Mouse (Mus musculus) urinary bladder, postnatal 36 days (tissue): Measurements from ENCODE around the gene Spo11.

Experiments used
- DNase-seq, 2 experiments: peaks; one replicate each; pipeline ENCODE4 v3.0.0; 2022; ENCODE audit warnings: low spot score in 2 of 2, mixed read lengths in 1 of 2

Gene Spo11

DNA sequence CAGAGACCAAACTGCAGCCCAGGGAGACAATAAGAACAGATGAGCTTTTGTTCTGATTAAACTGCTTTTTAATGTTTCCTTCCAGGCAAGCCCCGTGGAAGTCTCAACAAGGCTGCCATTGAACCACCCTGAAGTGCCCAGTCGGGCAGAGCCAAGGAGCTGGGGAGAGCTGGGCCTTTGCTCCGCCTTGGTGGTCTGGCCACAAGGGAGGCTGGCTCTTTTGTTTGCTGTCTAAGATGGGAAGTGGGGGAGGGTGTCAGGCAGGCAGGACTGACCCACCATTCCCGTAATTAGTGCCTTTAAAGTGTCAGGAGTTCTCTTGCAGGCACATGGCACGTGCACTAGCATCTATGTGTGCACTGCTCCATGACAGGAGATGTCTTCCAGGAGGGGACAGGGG is 18.9 kb upstream of the Spo11 start:
- no peak for DNase-seq

DNA sequence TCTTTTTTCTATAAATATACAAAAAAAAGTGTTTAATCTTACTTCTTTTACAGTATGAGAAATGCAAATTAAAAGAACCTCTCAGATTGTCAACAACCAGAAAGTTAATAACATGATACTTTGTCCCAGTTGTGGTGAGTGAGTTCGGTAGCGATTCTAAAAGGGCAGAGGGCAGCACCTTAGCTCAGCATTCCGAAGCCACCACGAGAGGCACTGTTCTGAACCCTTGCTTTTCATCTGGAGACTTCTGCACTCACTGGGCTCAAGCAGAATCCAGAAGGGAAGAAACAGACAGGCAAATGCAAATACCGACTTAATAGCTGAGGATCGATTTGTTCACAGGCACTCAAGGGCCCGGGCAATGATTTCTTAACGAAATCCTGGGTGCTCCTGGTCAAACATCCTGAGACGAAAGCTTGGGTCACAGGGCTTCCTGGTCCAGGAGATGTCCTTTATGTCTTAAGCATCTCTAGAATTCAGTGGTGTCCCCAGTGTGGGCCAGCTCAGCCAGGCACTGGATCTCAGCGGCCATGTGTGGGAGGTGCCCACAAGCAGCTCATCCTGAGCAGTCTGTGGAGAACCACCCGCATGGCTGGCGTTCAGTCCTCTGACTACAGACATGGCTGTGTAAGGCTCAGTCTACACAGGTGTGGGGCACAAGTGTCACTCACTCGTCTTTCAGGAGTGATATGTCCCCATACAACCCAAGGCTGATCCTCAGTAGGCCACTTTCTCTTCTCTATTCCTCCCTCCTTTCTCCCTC is 18.3 kb upstream of the Spo11 start:
- DNase-seq: no peak

DNA sequence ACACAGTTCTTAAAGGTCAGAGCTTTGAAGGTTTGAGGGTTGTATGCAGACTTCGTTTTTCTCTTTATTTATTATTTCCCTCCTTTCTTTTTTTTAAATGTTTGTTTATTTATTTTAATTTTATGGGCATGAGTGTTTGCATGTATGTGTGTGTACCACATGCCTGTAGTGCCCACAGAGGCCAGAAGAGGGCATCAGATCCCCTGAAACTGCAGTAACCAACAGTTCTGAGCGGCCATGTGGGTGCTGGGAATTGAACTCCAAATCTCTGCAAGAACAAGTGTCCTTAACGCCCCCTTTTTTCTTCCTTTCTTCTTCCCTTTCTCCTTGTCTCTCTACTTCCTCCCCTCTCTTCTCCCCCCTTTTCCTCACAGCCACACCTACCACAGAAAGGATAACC is 17.1 kb upstream of the Spo11 start:
- DNase-seq: no peak

DNA sequence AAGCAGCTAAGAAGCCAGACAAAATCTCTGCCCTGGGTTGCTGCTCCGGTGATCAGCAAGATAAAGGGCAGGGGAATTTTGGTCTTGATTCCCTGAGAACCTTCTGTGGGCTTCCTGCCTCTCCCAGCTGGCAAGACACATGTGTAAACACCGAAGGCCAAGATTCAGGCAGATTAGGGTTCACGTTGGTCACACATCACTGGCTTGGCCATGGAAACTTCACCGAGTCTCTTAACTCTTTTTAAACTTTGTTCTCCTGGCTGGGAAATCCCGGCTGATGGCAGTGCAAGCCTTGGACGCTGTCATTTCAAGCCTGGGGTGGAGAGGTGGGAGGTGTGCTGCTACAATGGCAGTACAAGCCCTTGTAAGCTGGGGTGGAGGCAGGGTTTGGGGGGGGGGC is 16.3 kb upstream of the Spo11 start:
- no peak for DNase-seq

DNA sequence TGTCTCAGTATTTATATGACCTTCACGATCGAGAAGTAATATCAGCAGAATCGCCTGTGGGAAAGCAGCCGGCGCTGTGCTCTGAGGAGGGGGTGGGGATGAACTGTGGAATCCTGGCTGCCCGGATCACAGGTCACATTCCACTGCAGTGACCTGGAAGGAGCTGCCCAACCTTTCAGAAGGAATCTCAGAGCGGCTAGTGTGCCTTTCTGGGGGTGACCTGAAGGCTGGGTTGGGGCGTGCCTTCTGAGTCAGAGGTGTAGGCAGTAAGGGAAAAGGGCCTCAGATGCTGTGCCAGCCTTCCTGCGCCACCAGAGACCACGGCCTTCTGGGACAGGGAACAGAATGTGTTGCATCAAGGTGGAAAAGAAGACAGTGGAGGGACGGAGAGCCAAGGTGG is 12.3 kb upstream of the Spo11 start:
- no peak for DNase-seq

DNA sequence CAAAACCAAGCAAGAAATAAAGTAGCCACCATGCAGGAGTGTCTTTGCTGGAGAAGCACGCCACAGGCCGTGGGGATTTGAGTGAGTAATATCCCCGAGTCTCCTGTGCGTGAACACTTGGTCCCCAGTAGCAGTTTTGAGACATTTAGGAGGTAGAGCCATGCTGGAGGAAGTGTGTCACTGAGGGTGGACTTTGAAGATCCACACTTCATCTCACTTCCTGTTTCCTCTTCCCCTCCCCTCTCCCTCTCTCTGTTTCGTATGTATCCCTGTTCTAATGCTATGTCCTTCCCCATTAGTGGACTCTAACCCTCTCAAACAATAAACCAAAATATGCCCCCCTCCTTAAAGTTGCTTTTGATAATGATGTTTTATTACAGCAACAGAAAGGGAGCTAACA is 11.0 kb upstream of the Spo11 start:
- DNase-seq: no peak

DNA sequence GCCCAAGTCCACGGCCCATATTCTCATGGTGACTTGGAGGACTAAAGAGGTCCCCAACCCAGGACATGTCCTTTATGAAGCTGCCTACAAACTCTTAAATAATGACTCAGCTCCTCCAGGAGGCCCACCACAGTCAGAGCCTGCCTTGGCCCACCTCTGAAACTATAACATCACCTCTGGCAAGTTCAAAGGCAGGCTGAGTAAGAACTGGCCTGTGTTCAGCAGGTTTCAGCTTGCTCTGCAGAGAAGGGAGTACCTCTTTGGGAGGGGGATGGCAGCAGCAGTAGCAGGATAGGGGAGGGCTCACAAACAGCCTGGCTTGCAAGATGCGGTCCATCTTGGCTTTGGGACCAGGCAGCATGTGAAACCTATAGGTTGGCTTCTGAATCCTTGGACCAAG is 5.6 kb upstream of the Spo11 start:
- DNase-seq: no peak

DNA sequence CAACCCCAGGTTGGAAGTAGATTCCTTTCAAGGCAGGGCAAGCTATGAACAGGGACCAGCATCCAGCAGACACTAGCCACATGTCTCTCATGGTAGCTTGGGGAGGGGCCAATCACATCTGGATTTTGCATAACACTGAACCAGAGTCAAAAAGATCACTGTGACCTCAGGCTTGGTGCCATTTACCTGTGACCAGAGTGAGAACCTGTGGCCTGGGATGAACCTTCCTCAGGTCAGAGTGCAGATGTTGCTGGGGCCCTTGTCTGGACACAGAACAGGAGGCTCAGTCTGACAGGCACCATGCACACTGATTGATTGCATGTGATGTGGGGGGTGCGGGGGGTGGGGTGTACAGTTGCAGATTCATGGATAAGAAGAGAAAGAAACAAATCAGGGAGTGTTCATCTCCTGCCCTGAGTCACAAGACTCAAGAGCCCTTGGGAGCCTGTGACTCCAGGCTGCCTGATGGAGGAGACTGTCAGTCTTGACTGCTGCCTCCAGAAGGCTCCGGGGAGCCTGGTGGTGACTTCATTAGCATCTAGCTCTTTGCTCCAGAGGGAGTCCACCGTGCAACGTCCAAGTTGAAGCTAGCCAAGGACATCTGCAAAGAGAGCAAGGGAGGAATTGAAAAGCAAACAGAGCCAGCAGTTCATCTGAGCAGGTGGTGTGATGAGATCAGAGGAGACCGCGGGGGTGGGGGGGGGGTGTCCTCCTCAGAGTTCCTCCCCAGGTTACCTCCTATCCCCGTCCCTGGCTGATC is 3.5 kb upstream of the Spo11 start:
- no peak for DNase-seq

DNA sequence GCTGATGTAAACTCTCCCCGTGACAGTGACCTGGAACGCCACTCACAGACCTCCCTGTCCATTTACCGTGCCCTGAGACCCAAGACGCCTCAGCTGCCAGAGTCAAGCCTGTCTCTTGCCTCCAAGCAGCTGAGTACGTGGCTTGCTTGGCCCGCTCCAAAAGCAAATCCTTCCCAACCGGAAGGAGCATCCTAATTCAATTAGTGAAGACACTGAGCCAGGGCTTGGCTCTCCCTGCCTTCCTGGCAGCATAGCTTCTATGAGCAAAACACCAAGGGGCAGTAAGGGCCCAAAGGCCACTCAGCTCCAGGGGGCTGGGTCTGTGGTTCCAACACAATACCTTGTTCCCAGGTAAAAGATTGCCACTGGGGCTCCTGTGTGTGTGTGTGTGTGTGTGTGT is 2.8 kb upstream of the Spo11 start:
- no peak for DNase-seq

DNA sequence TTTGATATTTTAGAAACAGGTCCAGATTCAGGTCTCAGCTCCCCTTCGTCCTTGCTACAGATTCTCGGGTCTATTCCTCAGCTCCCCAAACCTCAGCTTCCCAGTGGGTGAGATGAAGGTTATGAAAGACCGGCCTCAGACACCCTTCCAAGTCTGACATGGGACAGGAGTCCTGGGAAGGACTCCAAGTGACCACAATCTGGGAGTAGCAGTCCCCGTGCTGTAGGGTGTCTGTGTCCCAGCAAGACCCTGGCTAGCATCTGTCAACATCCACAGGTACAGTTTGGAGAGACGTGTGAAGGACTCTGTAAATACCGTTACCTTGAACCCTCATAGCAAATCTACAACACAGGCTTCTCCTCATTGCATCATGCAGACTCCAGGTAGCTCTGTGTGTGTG is 2.3 kb upstream of the Spo11 start:
- no peak for DNase-seq

DNA sequence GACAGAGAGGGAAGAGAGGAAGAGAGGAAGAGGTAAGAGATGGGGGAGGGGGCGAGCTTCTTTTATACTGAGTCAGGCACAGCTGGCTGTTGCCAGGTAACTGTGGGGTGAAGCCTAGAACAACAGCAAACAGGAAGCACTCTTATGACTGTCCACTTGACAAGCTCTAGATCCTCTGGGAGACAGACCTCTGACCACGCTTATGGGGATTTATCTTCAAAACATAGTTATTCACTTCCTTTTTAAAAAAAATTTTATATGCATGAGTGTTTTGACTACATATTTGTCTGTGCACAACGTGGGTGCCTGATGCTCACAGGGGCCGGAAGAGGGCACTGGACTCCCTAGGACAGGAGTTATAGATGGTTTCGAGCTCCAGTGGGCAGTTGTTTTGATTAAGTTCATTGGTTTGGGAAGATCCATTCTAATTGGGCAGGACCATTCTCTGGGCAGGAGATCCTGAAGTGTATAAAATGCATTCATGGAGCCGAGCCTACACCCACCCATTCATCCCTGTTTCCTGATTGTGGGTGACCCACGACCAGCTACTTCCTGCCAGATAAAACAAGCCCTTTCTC is 750 bp upstream of the Spo11 start:
- no peak for DNase-seq

DNA sequence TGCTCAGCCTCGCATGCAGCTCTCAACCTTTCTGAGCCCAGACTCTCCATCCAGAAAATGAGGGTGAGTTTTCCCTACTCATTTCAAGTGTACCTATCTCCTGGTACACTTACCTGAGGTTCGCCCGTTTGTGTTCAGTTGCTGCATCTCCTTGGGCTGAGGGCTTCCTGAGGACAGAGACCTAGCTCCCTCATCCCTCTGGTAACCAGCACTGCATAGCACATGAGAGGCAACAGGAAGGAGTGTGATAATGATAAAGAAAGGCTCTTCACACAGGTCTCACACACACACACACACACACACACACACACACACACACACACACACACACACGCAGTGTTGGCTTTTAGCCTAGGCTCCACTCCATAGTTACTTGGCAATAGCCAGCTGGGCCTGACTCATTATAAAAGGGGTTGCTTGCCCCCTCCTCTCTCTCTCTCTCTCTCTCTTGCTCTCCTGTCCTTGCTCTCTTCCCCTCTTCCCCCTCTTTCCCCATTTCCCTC is 682 bp downstream of the Spo11 start:
- DNase-seq: no peak

DNA sequence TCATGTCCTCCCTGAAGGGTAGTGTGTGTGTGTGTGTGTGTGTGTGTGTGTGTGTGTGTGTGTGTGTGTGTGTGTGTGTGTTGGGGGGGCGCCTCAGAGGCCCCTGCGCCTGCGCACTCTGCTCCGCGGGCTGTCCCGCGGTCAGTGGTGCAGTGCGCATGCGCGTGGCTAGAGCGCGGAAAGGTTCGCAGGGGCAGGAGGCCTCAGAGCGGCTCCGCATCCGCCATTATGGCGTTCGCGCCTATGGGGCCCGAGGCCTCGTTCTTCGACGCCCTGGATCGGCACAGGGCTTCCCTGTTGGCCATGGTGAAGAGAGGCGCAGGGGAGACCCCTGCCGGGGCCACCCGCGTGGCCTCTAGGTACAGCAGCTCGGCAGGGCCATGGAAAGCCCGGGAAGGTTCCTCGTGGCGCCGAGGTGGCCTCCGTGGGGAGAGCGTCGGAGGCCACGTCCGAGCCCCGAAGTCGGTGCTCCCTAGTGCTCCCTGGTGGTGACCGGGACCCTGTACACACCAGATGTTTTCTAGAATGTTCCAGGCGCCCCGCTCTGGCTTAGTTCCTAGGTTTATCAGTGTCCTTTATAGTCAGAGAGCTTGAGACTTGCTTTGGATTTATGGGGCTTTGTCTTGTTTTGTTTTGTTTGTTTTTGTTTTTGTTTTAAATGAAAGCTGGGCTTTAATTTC is 2.3 kb downstream of the Spo11 start:
- no peak for DNase-seq

DNA sequence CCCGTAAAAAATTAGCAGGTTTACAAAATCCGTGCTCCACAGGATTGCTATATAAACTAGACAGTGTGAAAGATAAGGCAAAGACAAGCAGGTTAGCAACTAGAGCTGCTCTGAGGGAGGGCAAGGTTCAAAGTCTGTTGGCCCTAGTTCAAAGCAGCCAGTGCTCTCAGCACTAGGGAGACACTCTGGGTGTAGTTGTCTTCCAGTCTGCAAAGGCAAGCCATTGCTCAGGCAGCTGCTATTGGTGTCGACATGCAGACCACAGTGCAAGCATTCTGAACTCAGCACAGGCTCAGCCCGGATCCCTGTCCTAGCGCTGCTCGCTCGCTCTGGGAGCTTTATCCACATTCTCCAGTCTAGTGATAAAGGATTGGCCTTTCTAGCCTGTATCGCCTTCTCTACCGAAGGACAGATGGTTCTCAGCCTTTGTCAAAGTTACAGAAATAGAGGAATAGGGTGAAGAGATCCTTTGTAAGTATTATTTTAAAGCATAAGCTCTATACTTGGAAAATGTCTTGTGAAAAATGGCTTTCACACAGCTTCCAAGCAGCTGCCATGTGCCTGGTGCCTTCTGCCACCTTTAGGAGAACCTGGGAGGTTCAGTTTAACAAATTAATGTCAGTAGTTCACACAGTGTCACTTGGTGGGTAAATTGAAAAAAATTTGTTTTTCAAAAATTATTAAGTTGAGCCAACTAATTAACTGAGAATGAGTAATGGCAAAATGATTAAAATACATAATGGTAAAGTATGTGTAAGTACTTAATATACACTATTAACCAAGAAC is 5.5 kb downstream of the Spo11 start:
- no peak for DNase-seq

DNA sequence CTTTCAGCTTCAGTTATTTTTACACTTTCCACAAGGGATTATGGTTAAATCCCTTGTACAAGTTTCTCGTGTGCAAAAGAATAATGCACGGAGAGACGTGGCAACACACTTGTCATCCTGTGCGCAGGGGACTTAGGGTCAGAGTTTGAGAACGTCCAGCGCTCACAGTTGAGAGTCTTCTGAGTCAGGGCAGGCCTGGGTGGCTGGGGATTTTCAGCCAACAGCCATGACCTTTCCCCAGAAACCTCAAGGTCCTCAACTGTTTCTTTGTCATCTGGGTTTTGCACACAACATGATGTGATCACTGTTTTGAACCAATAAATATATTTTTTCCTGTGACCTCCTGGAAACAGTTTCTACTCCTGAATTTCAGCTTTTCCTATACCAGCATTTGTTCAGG is 12.7 kb downstream of the Spo11 start:
- no peak for DNase-seq

DNA sequence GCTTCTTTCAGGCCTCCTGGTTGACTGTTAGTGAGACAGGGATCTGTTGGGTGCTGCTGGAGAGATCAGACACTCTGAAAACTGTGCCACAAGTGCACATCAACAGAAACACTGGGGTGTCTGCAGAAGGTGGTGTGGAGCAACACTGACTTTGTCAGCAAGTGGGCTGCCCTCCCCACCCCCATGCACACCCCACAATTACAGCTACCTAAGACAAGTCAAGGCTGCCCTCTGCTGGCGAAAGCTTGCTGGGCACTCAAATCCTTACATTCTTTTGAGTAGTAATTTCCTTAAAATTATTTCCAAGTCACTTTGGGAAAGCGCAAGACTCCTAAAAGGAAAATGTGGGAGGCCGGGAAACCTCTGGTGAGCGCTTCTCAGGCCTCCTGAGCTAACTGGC is 18.7 kb downstream of the Spo11 start:
- DNase-seq: peak; percentile 50 to 59

DNA sequence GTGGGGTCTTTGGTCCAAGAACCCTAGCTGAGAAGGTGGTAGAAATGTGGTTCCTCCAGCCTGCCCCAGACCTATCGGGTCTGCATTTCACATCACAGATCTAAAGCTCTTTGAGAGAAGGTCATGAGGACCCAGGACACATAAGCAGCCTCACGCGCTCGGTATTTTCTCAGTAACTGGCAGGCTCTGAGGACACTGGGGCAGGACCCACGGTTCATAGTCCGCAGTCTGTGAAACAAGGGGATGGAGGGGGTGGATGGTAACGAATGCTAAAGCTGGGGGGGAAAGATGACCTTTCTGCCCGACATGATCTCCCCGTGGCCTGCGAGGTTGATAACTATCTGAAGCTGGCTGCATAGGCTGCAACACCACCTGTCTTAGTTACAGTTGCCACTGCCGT is 20.2 kb downstream of the Spo11 start:
- DNase-seq: no peak

DNA sequence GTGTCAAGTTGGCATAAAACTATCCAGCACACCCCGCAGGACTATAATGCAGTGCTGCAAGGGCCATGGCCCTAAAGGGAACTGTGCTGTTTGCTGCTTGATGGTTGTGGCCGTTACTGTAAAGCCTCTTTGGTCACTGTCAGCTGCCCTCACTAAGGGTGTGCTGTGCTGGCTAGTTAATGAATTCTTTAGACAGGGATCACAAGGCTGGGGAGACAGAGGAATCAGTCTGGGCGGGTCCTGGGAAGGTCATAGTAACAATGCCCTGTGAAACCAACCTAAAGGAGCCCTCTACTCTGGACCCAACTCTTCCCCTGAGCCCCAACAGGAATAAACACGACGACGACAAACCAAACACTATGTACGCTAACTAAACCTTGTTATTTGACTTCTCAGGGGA is 21.0 kb downstream of the Spo11 start:
- no peak for DNase-seq

DNA sequence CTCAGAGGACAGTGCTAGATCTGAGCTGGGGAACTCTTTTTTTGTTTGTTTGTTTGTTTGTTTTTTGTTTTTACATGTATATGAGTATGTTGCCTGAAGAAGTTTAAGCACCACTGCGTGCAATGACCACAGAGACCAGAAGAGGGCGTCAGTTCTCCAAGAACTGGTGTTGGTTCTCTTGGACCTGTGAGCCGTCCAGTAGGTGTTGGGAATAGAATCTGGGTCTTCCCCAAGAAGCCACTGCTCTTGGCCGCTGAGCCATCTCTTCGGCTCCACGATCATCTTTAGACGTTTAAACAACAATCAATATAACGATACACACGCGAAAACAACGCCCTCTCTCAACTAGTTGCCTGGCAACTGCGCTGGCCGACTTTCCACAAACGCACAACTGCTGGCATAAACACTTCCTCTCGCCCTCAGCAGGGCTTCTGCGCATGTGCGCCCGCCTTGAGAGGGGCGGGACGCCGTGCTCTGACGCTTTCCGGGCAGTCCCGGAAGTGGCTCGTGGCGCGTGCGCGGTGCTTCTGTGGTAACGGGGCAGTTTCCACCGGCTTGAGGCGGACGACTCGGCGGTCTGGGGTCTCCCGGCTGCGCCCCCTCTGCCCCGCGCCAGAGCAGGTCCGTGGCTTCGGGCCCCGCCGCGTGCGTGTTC is 22.3 kb downstream of the Spo11 start, which contains the start of gene Rae1:
TSS of gene Rae1 (plus strand) at position 488 of the 655 bp plus-strand sequence.
- DNase-seq: peak; percentile 98

DNA sequence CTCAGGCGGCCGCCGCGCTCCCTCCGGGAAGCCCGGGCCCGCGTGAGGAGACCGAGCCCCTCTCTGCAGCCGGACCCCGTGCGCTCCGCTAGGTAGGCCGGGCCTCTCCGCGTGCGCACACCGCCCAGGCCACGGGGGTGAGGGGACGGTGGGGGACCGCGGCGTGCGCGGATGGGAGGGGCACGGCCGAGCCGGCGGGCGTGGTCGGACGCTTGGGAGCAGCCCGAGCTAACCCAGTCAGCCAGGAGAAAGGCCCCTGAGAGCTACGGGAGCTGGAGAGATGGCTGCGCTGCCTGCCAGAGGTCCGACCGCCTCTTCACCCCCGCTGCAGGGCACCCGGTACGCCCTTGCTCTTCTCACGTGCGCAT is 22.8 kb downstream of the Spo11 start:
- DNase-seq: peak in 1 of 2 experiments; percentile 65

DNA sequence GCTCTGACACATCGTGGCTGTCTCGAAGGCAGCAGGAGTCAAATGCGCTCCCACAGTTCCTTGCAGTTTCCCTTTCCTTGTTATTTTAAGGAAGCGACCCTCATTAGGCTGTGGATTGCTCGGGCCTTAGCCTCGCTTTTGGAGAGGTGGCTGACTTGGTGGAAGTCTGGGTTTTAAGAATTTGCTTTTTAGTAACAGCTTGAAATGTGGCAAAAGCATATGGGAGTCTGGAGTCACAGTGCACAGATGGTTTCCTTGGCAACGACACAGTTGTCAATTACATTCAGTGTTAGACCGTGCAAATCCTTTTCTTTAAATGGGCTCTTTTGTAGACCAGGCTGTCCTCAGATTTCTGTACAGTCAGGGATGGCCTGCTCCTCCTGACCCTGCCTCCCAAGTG is 23.4 kb downstream of the Spo11 start:
- no peak for DNase-seq
